Mouse (Mus musculus) adrenal gland (tissue): ENCODE data around the gene Gm15294.

ENCODE experiments used
- intact Hi-C: fragments of 180-260 bp; cut with DNase I; formaldehyde crosslinking; loops from one replicate; pipeline ENCODE4 v1.15.1; 2025
- long read RNA-seq, 2 experiments: library from polyadenylated mRNA; unstranded; transcript quantifications; one replicate each; pipeline ENCODE4 v2.0.0; 2020; ENCODE audit warnings: borderline replicate concordance in 1 of 2; ENCODE audit not compliant: insufficient replicate concordance in 1 of 2

The Gm15294 gene
- long read RNA-seq, experiment 1, result 0 reads
- long read RNA-seq, experiment 2, result 0 reads

DNA sequence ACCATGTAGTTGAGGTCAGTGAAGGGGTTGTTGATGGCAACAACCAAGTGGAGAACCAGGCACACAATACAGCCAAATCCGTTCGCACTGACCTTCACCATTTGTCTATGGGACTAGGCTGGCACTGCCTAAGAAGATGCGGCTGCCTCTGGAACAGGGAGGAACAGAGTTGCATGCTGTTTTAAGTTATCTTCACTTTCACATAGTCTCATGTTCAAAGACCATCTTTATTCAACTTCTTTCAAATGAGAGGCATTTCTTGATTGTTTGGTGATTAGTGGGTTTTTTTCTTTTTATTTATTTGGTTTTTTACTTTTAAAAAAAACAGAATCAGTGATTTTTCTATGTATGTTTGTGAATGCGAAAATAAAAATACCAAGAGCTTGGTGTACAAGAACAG is at the start of gene Gm15294:
Gene Gm15294 (minus strand): TSS at position 101 of the 400 bp plus-strand sequence.
- intact Hi-C loops, result no loop called here

DNA sequence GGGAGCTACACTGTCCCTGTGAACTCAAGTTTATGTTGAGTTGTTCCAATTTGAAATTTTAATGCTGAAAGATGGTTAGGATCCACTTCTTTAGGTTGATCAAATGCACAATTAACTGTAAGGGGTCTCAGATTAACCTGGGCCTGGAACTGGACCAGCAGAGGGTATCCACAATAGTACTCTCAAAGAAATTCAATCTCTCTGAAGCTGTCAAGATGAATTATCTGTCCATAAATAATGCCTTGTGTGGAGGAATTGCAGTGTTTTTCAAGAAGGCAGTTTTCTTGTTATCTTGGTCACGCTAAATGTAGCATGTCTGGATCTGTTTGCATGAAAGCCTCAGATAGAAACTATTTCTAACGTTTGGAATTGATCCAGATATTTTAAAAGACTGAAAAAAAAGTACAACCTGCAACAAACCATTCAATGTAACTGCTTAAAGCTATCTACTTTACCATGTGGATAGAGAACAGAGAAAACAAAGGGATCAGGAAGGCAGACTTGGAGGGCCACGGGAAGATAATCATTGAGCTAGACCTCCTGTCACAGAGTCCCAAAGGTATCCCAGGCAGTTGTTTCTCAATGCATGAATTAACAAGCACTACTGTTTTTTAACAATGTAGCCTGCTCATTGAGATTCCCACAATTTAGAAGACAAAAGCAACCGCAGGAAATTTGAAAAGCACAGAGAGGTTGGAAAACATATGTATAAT is 9.5 kb upstream of the Gm15294 start:
- intact Hi-C loops, result no loop called here

DNA sequence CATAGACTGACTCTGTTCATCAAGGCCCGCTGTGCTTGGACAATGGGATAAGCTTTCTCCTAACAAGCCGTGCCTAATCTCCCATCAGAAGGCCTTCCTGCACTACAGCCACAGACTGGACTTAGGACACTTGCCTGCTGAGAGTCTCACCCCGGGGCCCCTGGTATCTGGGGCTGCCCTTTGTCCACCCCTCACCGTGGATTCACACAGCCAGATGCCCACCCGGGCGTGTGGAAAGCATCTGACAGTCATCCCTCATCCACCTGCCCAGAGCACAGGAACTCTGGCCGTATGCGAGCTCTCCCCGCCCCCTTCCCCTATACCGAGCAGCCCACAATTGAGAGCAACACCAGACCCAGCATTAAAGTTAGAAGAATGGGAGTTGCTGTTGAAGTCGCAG is 1.0 kb downstream of the Gm15294 start:
- intact Hi-C loops, result no loop called here

DNA sequence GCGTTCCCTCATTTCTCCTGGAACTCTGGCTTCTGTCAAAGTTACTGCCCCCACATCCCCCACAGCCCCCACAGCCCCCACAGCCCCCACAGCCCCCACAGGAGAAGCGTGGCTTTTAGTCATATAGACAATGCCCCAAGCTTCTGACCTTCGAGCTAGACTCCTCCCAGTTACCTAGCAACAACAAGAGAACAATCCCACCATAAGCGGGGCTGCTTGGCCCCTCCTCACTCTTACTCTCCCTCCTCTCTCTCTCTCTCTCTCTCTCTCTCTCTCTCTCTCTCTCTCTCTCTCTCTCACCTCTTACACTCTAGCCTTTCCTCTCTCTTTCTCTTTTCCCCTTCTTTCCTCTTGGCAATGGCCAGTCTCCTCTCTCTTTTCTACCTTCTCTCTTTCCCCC is 1.4 kb downstream of the Gm15294 start:
- intact Hi-C loops, result no loop called here

DNA sequence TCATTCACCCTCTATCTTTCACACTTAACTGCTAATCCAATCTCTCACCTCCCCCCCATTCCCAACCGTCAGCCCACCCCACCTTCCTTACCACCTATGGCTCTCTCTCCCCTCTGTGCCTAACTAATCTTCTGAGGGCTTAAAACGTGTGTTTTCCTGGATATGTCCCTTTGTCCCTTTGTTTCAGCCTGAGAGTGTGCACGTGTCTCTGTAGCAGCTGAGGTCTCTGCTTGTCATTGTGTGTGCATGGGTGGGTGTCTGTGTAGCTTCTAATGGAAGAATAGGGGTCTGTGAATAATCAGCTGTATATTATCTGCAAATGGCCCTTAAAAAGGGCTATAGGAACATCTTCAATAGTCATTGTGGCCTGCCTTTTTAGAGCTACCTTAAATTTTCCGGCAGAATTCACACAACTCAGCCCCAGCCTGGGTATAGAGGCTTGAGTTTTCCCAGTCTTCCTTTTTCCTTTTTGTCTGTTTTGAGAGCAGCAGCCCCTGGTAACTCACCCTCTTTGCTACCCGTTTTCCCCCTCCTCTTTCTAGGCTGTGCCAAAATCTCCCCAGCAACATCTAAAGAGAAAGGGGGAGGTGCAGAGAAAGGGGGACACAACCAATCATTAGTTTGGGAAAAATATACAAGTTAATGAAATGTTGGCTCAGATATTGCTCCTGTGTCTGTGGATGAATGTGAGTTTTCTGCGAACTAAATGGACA is 19.2 kb downstream of the Gm15294 start:
- intact Hi-C loops, result no loop called here
